Comparison of ENCODE assay signal across 14 mouse cellular contexts in genomic region chr2:169695025-169695424, GRCm38 (mm10).
A peak's percentile ranks its signal among the peaks of the same experiment; 100 is the strongest.
DNase-seq lines count a peak whose midpoint lies in the region; ATAC-seq and TF ChIP-seq lines count a peak whose summit lies in the region.
"Had no signal": no experiment of that assay in that cellular context is flagged by ENCODE, and none has a peak within 500 bp of the region (broad histone marks: within the 10 kb centered on the region; RNA-seq: fewer than 3 reads in every experiment).

No protein-coding gene starts in this region.

- no peak for TF ChIP-seq EP300 in stomach, postnatal 0 days (optimal IDR thresholded peaks at IDR 0.05)

- DNase-seq in forebrain, embryonic 14.5 days (ENCODE audit: low spot score): peak; percentile 40
- peak; percentile 20 for DNase-seq in CD4-positive helper T cell, adult 2 months (ENCODE audit: low read depth, low spot score)
- DNase-seq in stomach, postnatal 0 days (ENCODE audit: low spot score): peak; percentile 78
- no peak for DNase-seq in ovary, adult 18-20 months (ENCODE audit: low spot score)
- no peak for DNase-seq in lung, postnatal 36 days
- no peak for DNase-seq in lung, postnatal 25 days (ENCODE audit: low spot score)
- DNase-seq: kidney, postnatal 10 days; lung, embryonic 14.5 days; retina, postnatal 1 day had no signal

- H3K36me3 ChIP-seq in forebrain, embryonic 14.5 days (ENCODE audit: control insufficient read depth, insufficient read depth, low read length): no peaks in the 10 kb centered on the region
- H3K36me3 ChIP-seq in forebrain, embryonic 16.5 days (ENCODE audit: control insufficient read depth, insufficient read depth): no peaks in the 10 kb centered on the region
- no peaks in the 10 kb centered on the region for H3K36me3 ChIP-seq in intestine, postnatal 0 days (ENCODE audit: control insufficient read depth, insufficient read depth)
- H3K36me3 ChIP-seq in stomach, postnatal 0 days (ENCODE audit: control insufficient read depth, insufficient read depth, low read length): no peaks in the 10 kb centered on the region
- H3K36me3 ChIP-seq: embryonic facial prominence, embryonic 15.5 days had no signal

- no peaks in the 10 kb centered on the region for H3K9me3 ChIP-seq in forebrain, embryonic 14.5 days (replicated peaks; ENCODE audit: control insufficient read depth, low read length)
- no peaks in the 10 kb centered on the region for H3K9me3 ChIP-seq in forebrain, embryonic 16.5 days (ENCODE audit: control insufficient read depth, low read length)
- H3K9me3 ChIP-seq in intestine, postnatal 0 days (ENCODE audit: control insufficient read depth): no peaks in the 10 kb centered on the region
- no peaks in the 10 kb centered on the region for H3K9me3 ChIP-seq in stomach, postnatal 0 days (ENCODE audit: control insufficient read depth, low read length)
- H3K9me3 ChIP-seq: embryonic facial prominence, embryonic 15.5 days had no signal

- 26% methylated on average over 9 of the region's 9 CpGs for WGBS in forebrain, embryonic 14.5 days
- WGBS in forebrain, embryonic 16.5 days: 35% methylated on average over 9 of the region's 9 CpGs
- 29% methylated on average over 9 of the region's 9 CpGs for WGBS in intestine, postnatal 0 days
- WGBS in stomach, postnatal 0 days: 51% methylated on average over 9 of the region's 9 CpGs

- no peak overlapping the region for H3K4me3 ChIP-seq in forebrain, embryonic 14.5 days (ENCODE audit: low read depth, low read length)
- no peak overlapping the region for H3K4me3 ChIP-seq in forebrain, embryonic 16.5 days (replicated peaks; ENCODE audit: low read length)
- no peak overlapping the region for H3K4me3 ChIP-seq in intestine, postnatal 0 days (ENCODE audit: low read depth, low read length)
- no peak overlapping the region for H3K4me3 ChIP-seq in stomach, postnatal 0 days (ENCODE audit: low read depth, low read length)
- H3K4me3 ChIP-seq: embryonic facial prominence, embryonic 15.5 days; heart, adult 2 months; left cerebral cortex, adult 2 months had no signal

- no peaks in the 10 kb centered on the region for H3K4me1 ChIP-seq in forebrain, embryonic 14.5 days (ENCODE audit: control insufficient read depth, insufficient read depth, low read length)
- peaks cover 5% of the 10 kb centered on the region for H3K4me1 ChIP-seq in forebrain, embryonic 16.5 days (replicated peaks; ENCODE audit: control insufficient read depth, insufficient read depth, low read length)
- peaks cover 24% of the 10 kb centered on the region for H3K4me1 ChIP-seq in intestine, postnatal 0 days (replicated peaks; ENCODE audit: control insufficient read depth, insufficient read depth, low read length)
- peaks cover 5% of the 10 kb centered on the region; the same call in 1 of the 2 replicates for H3K4me1 ChIP-seq in stomach, postnatal 0 days (replicated peaks; ENCODE audit: control insufficient read depth, insufficient read depth)

- ATAC-seq in forebrain, embryonic 14.5 days: peak; percentile 61
- ATAC-seq in forebrain, embryonic 16.5 days: no peak; the same call in 1 of the 2 replicates
- ATAC-seq in intestine, postnatal 0 days: peak; percentile 91
- peak; percentile 83 for ATAC-seq in stomach, postnatal 0 days (ENCODE audit: low FRiP score, low TSS enrichment)

- no peak overlapping the region for H3K4me2 ChIP-seq in forebrain, embryonic 14.5 days (ENCODE audit: low read length)
- no peak overlapping the region for H3K4me2 ChIP-seq in forebrain, embryonic 16.5 days (ENCODE audit: low read length)
- H3K4me2 ChIP-seq in intestine, postnatal 0 days (replicated peaks; ENCODE audit: low read depth): 0 out of 2 replicates have a peak overlapping the region, but pooled peaks have one; percentile 4
- H3K4me2 ChIP-seq in stomach, postnatal 0 days (replicated peaks; ENCODE audit: low read depth): no peak overlapping the region
- H3K4me2 ChIP-seq: embryonic facial prominence, embryonic 15.5 days; lung, embryonic 14.5 days had no signal

- no peak overlapping the region for H3K27ac ChIP-seq in forebrain, embryonic 14.5 days (ENCODE audit: low read depth, low read length)
- no peak overlapping the region for H3K27ac ChIP-seq in forebrain, embryonic 16.5 days (ENCODE audit: low read length)
- peak overlapping the region; percentile 1; the same call in 1 of the 2 replicates for H3K27ac ChIP-seq in intestine, postnatal 0 days (ENCODE audit: low read depth, low read length)
- no peak overlapping the region for H3K27ac ChIP-seq in stomach, postnatal 0 days (replicated peaks)
- H3K27ac ChIP-seq: embryonic facial prominence, embryonic 15.5 days; heart, adult 2 months; left cerebral cortex, adult 2 months had no signal

- H3K27me3 ChIP-seq in forebrain, embryonic 14.5 days (replicated peaks; ENCODE audit: control insufficient read depth, insufficient read depth, low read length): no peaks in the 10 kb centered on the region
- H3K27me3 ChIP-seq in forebrain, embryonic 16.5 days (replicated peaks; ENCODE audit: control insufficient read depth, insufficient read depth, low read length): no peaks in the 10 kb centered on the region
- no peaks in the 10 kb centered on the region for H3K27me3 ChIP-seq in intestine, postnatal 0 days (replicated peaks; ENCODE audit: control insufficient read depth, insufficient read depth, low read length)
- H3K27me3 ChIP-seq in stomach, postnatal 0 days (ENCODE audit: control insufficient read depth, insufficient read depth, low read length): no peaks in the 10 kb centered on the region
- H3K27me3 ChIP-seq: embryonic facial prominence, embryonic 15.5 days had no signal

- no peak for TF ChIP-seq CTCF in intestine, postnatal 0 days (IDR thresholded peaks at IDR 0.05; ENCODE audit: low read depth)
- no peak for TF ChIP-seq CTCF in stomach, postnatal 0 days (IDR thresholded peaks at IDR 0.05; ENCODE audit: low read depth)

- no peak overlapping the region for H3K9ac ChIP-seq in forebrain, embryonic 14.5 days (ENCODE audit: low read length)
- no peak overlapping the region for H3K9ac ChIP-seq in forebrain, embryonic 16.5 days (replicated peaks; ENCODE audit: low read depth, low read length)
- no peak overlapping the region for H3K9ac ChIP-seq in intestine, postnatal 0 days (ENCODE audit: low read depth, low read length)
- H3K9ac ChIP-seq in stomach, postnatal 0 days (ENCODE audit: low read length): no peak overlapping the region
- H3K9ac ChIP-seq: embryonic facial prominence, embryonic 15.5 days; lung, embryonic 14.5 days had no signal

Comparison
In these comparisons a context has a peak if more than half of its experiments do, and no peak if none do; other contexts are left out.
1. DNase-seq: peak in forebrain, embryonic 14.5 days (single experiment), CD4-positive helper T cell, adult 2 months (single experiment) and stomach, postnatal 0 days (single experiment); none in ovary, adult 18-20 months (single experiment), lung, postnatal 36 days (single experiment) and lung, postnatal 25 days (single experiment).